Mouse (Mus musculus): ENCODE data around the gene Rtn4rl2.

The Rtn4rl2 gene

GRCm38 (mm10) chr2:84850407-84851129 lies 35.9 kb downstream of the Rtn4rl2 start:
- no peak for DNase-seq (ENCODE audit: low spot score in 2 of 2)

GRCm38 (mm10) chr2:84845226-84845625 lies 41.3 kb downstream of the Rtn4rl2 start:
- DNase-seq (ENCODE audit: low spot score in 2 of 2): no peak

- DNase-seq (ENCODE audit: low spot score in 2 of 2): no peak
These were observed 42.9 kb downstream of the Rtn4rl2 start for GRCm38 (mm10) chr2:84843654-84844053.

GRCm38 (mm10) chr2:84841905-84842304 lies 44.6 kb downstream of the Rtn4rl2 start:
- no peak for DNase-seq (ENCODE audit: low spot score in 2 of 2)

- no peak for DNase-seq (ENCODE audit: low spot score in 2 of 2)
These were observed 45.6 kb downstream of the Rtn4rl2 start for GRCm38 (mm10) chr2:84840748-84841563.

GRCm38 (mm10) chr2:84840016-84840747 lies 46.3 kb downstream of the Rtn4rl2 start:
- DNase-seq (ENCODE audit: low spot score in 2 of 2): peak; percentile 34 to 54

GRCm38 (mm10) chr2:84838993-84839980 lies 47.2 kb downstream of the Rtn4rl2 start:
- DNase-seq (ENCODE audit: low spot score in 2 of 2): peak; percentile 23 to 54

GRCm38 (mm10) chr2:84838593-84838949 lies 47.9 kb downstream of the Rtn4rl2 start, which contains the start of gene Slc43a1:
TSS of gene Slc43a1 (plus strand) at chr2:84838850.
- DNase-seq (ENCODE audit: low spot score in 2 of 2): no peak

- no peak for DNase-seq (ENCODE audit: low spot score in 2 of 2)
These were observed 48.5 kb downstream of the Rtn4rl2 start for GRCm38 (mm10) chr2:84837817-84838592.

- no peak for DNase-seq (ENCODE audit: low spot score in 2 of 2)
These were observed 49.4 kb downstream of the Rtn4rl2 start for GRCm38 (mm10) chr2:84837107-84837506.

GRCm38 (mm10) chr2:84831666-84832391 lies 54.7 kb downstream of the Rtn4rl2 start:
- DNase-seq (ENCODE audit: low spot score in 2 of 2): peak; percentile 66 to 71

- peak in 1 of 2 experiments; percentile 31 for DNase-seq (ENCODE audit: low spot score in 2 of 2)
These were observed 59.1 kb downstream of the Rtn4rl2 start for GRCm38 (mm10) chr2:84827283-84827920.

- peak; percentile 40 to 85 for DNase-seq (ENCODE audit: low spot score in 2 of 2)
These were observed 59.8 kb downstream of the Rtn4rl2 start, which contains the start of gene Timm10 for GRCm38 (mm10) chr2:84826488-84827282. TSS of gene Timm10 (plus strand) at chr2:84826997.

- DNase-seq (ENCODE audit: low spot score in 2 of 2): no peak
These were observed 63.3 kb downstream of the Rtn4rl2 start for GRCm38 (mm10) chr2:84823237-84823636.

GRCm38 (mm10) chr2:84822552-84822951 lies 64.0 kb downstream of the Rtn4rl2 start, which contains the start of gene Smtnl1:
TSS of gene Smtnl1 (minus strand) at chr2:84822652.
- DNase-seq (ENCODE audit: low spot score in 2 of 2): no peak

All from urinary bladder, adult 18-20 months (tissue).